Mouse (Mus musculus) heart, embryonic 16.5 days (tissue): ENCODE results near the gene Cntnap2. TPM values are rescaled to one million over a fixed set of nuclear protein-coding genes. Genes with fewer than 3 reads are reported as not detected.

ENCODE experiments used
- ATAC-seq: fragments of 200-750 bp; cut with Nextera tagmentation; replicated peaks from 2 replicates; pipeline ENCODE4 v1.8.0; 2017; ENCODE audit warnings: moderate number of reproducible peaks; ENCODE audit not compliant: insufficient read depth, low FRiP score; ENCODE audit errors: extremely low read depth
- H3K27ac ChIP-seq: fragments of 300-500 bp; sonication (generic); 2 replicates; pipeline ENCODE4 v1.5.1; 2014; ENCODE audit warnings: mild to moderate bottlenecking, low read length, control low read depth, moderate library complexity
- H3K27me3 ChIP-seq: fragments of 300-500 bp; sonication (generic); 2 replicates; pipeline ENCODE4 v1.6.1; 2014; ENCODE audit warnings: low read length, mixed read lengths; ENCODE audit not compliant: control insufficient read depth, insufficient read depth
- H3K36me3 ChIP-seq: fragments of 300-500 bp; sonication (generic); 2 replicates; pipeline ENCODE4 v1.6.1; 2014; ENCODE audit not compliant: control insufficient read depth, insufficient read depth
- H3K4me1 ChIP-seq: fragments of 300-500 bp; sonication (generic); 2 replicates; pipeline ENCODE4 v1.6.1; 2014; ENCODE audit warnings: low read length, mixed read lengths; ENCODE audit not compliant: control insufficient read depth, insufficient read depth
- H3K4me2 ChIP-seq: fragments of 300-500 bp; sonication (generic); 2 replicates; pipeline ENCODE4 v1.6.1; 2014; ENCODE audit warnings: low read depth, mild to moderate bottlenecking, control low read depth, low read length
- H3K4me3 ChIP-seq: fragments of 300-500 bp; sonication (generic); 2 replicates; pipeline ENCODE4 v1.5.1; 2014; ENCODE audit warnings: mild to moderate bottlenecking, control low read depth, low read length
- H3K9ac ChIP-seq: fragments of 300-500 bp; sonication (generic); 2 replicates; pipeline ENCODE4 v1.6.1; 2014; ENCODE audit warnings: low read length, control low read depth
- H3K9me3 ChIP-seq: fragments of 300-500 bp; sonication (generic); replicated peaks from 2 replicates; pipeline ENCODE4 v1.6.1; 2016; ENCODE audit warnings: low read length; ENCODE audit not compliant: control insufficient read depth
- WGBS: fragments of 180-500 bp; shearing (Covaris S2); extraction: QIAGEN DNeasy Blood & Tissue Kit; methylation state at CpG from one replicate; pipeline ENCODE4 v1.1.7; 2014; 5-methylcytosine and 5-hydroxymethylcytosine counted together
- polyA plus RNA-seq: library from polyadenylated mRNA; unstranded; fragments of >200 nt; fragmentation: Nextera tagmentation; extraction: Ambion mirVana; gene quantifications from 2 replicates; pipeline ENCODE4 v1.2.1, GENCODE M21; 2015

Cntnap2 gene
- polyA plus RNA-seq, 1 experiment from 2014 or later: 0.46 TPM

GRCm38 (mm10) chr6:47239376-47239921 lies 2180.3 kb downstream of the Cntnap2 start:
- no peak for ATAC-seq
- Histone ChIP-seq H3K4me3 (no peak overlapping the region), H3K9me3 (no peaks in the 10 kb centered on the region), H3K9ac (no peak overlapping the region), H3K27ac (no peak overlapping the region), H3K4me1 (peaks cover 7% of the 10 kb centered on the region), H3K27me3 (no peaks in the 10 kb centered on the region), H3K36me3 (no peaks in the 10 kb centered on the region), H3K4me2 (no peak overlapping the region)
- WGBS: 39% methylated on average over 3 of the region's 3 CpGs

GRCm38 (mm10) chr6:47241379-47241778 lies 2182.2 kb downstream of the Cntnap2 start:
- peaks cover 8% of the 10 kb centered on the region for H3K4me1 ChIP-seq
- ATAC-seq: no peak
- no peak overlapping the region for H3K27ac ChIP-seq
- no peak overlapping the region for H3K4me3 ChIP-seq
- no peaks in the 10 kb centered on the region for H3K27me3 ChIP-seq
- no peak overlapping the region for H3K9ac ChIP-seq
- no peaks in the 10 kb centered on the region for H3K9me3 ChIP-seq
- no peaks in the 10 kb centered on the region for H3K36me3 ChIP-seq
- no peak overlapping the region for H3K4me2 ChIP-seq

GRCm38 (mm10) chr6:47243863-47244606 lies 2184.9 kb downstream of the Cntnap2 start:
- H3K4me3 ChIP-seq: peak overlapping the region; percentile 34
- peak; percentile 83 for ATAC-seq
- no peak overlapping the region; the same call in 1 of the 2 replicates for H3K9ac ChIP-seq
- H3K4me1 ChIP-seq: peaks cover 8% of the 10 kb centered on the region
- H3K4me2 ChIP-seq: peak overlapping the region; percentile 57
- H3K9me3 ChIP-seq: no peaks in the 10 kb centered on the region
- H3K36me3 ChIP-seq: no peaks in the 10 kb centered on the region
- no peaks in the 10 kb centered on the region for H3K27me3 ChIP-seq
- whole genome bisulfite sequencing: 17% methylated on average over 6 of the region's 6 CpGs
- H3K27ac ChIP-seq: no peak overlapping the region

- WGBS: 24% methylated on average over 7 of the region's 7 CpGs
- H3K4me1 ChIP-seq: peaks cover 4% of the 10 kb centered on the region
- no peaks in the 10 kb centered on the region for H3K27me3 ChIP-seq
- H3K9ac ChIP-seq: no peak overlapping the region; the same call in 1 of the 2 replicates
- no peaks in the 10 kb centered on the region for H3K9me3 ChIP-seq
- H3K36me3 ChIP-seq: no peaks in the 10 kb centered on the region
- H3K27ac ChIP-seq: no peak overlapping the region
- peak overlapping the region; percentile 57 for H3K4me2 ChIP-seq
- ATAC-seq: no peak
- peak overlapping the region; percentile 34 for H3K4me3 ChIP-seq
Measured at GRCm38 (mm10) chr6:47244642-47245041, 2185.5 kb downstream of the Cntnap2 start.

- no peaks in the 10 kb centered on the region for H3K36me3 ChIP-seq
- H3K4me3 ChIP-seq: no peak overlapping the region
- no peak for ATAC-seq
- H3K27me3 ChIP-seq: no peaks in the 10 kb centered on the region
- 0 out of 2 replicates have a peak, but pooled peaks cover 5% of the 10 kb centered on the region for H3K4me1 ChIP-seq
- no peak overlapping the region for H3K4me2 ChIP-seq
- no peak overlapping the region for H3K9ac ChIP-seq
- WGBS: 74% methylated on average over 2 of the region's 2 CpGs
- H3K27ac ChIP-seq: no peak overlapping the region
- H3K9me3 ChIP-seq: no peaks in the 10 kb centered on the region
Measured at GRCm38 (mm10) chr6:47255270-47255669, 2196.1 kb downstream of the Cntnap2 start.

- 0 out of 2 replicates have a peak, but pooled peaks cover 5% of the 10 kb centered on the region for H3K4me1 ChIP-seq
- H3K4me2 ChIP-seq: no peak overlapping the region
- no peaks in the 10 kb centered on the region for H3K27me3 ChIP-seq
- no peaks in the 10 kb centered on the region for H3K36me3 ChIP-seq
- H3K9ac ChIP-seq: no peak overlapping the region
- no peak overlapping the region for H3K27ac ChIP-seq
- 62% methylated on average over 4 of the region's 4 CpGs for WGBS
- H3K4me3 ChIP-seq: no peak overlapping the region
- H3K9me3 ChIP-seq: no peaks in the 10 kb centered on the region
- no peak for ATAC-seq
Measured at GRCm38 (mm10) chr6:47256227-47256887, 2197.2 kb downstream of the Cntnap2 start.

GRCm38 (mm10) chr6:47256918-47257506 lies 2197.9 kb downstream of the Cntnap2 start:
- Histone ChIP-seq H3K36me3 (no peaks in the 10 kb centered on the region), H3K4me2 (no peak overlapping the region), H3K4me1 (0 out of 2 replicates have a peak, but pooled peaks cover 5% of the 10 kb centered on the region), H3K4me3 (no peak overlapping the region), H3K27ac (no peak overlapping the region), H3K27me3 (no peaks in the 10 kb centered on the region), H3K9ac (no peak overlapping the region), H3K9me3 (no peaks in the 10 kb centered on the region)
- 53% methylated on average over 3 of the region's 3 CpGs for WGBS
- no peak for ATAC-seq

- WGBS: 15% methylated on average over 3 of the region's 3 CpGs
- H3K4me3 ChIP-seq: no peak overlapping the region
- H3K4me2 ChIP-seq: no peak overlapping the region
- H3K9ac ChIP-seq: no peak overlapping the region
- ATAC-seq: no peak
- H3K4me1 ChIP-seq: 0 out of 2 replicates have a peak, but pooled peaks cover 5% of the 10 kb centered on the region
- H3K36me3 ChIP-seq: no peaks in the 10 kb centered on the region
- no peaks in the 10 kb centered on the region for H3K27me3 ChIP-seq
- H3K9me3 ChIP-seq: no peaks in the 10 kb centered on the region
- H3K27ac ChIP-seq: no peak overlapping the region
Measured at GRCm38 (mm10) chr6:47259626-47260114, 2200.5 kb downstream of the Cntnap2 start.
